Mouse (Mus musculus) embryo, embryonic 10.5 days (tissue): ENCODE results near the gene Acin1.

Experiments used
- DNase-seq: peaks from one replicate; pipeline ENCODE4 v3.0.0-alpha.2; 2015; ENCODE audit warnings: low spot score

Gene Acin1

DNA sequence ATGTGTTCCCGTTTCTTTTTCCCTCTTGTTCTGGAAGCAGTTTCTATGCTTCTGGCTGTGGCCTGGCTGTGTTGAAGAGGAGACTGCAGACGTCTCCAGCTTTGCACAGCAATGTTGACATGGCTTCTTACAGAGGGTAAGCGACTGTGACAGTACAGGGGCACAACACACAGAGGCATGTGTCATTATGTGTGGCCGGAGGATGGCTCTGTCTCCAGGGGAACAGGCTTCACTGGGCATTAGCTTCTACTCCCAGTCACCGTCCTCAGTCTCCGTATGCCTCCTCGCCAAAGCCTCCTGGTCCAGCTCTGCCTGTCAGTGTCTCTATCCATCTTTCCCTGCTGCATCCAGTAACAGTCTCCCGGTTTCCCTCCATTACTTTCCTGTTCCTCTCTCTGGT lies 79.5 kb downstream of the Acin1 start:
- DNase-seq, result no peak

DNA sequence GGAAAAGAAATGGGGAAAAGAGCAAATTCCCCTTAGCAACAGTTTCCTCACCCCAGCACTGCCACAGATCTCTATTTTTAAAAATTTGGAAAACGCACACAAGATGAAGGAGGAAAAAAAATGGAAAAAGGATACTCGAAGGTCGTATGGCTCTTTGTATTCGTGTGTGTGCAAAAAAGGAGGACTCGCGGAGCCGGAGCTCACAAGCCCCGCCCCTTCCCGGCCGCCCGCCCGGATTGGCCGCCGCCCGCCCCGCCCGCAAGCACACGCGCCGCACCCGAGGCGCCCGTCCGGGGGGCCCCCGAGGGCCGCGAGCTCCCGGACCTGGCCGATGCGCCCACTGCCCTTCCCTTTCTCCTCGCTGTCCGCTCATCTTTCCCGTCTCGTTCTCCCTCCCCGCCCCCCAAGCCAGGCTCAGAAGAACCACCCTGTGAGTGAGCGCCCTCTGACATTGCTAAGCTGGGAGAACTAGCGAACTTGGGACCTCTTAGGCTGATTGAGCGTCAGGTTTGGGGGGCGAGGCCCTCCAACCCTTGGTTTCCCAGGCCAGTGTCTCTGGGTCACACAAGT lies 80.9 kb downstream of the Acin1 start, which contains the start of gene 4931414P19Rik:
4931414P19Rik (minus strand) TSS at position 242 of the 570 bp plus-strand sequence.
- DNase-seq, result peak; percentile 85

GRCm38 (mm10) chr14:54603686-54604085 lies 83.0 kb downstream of the Acin1 start:
- DNase-seq, result no peak

DNA sequence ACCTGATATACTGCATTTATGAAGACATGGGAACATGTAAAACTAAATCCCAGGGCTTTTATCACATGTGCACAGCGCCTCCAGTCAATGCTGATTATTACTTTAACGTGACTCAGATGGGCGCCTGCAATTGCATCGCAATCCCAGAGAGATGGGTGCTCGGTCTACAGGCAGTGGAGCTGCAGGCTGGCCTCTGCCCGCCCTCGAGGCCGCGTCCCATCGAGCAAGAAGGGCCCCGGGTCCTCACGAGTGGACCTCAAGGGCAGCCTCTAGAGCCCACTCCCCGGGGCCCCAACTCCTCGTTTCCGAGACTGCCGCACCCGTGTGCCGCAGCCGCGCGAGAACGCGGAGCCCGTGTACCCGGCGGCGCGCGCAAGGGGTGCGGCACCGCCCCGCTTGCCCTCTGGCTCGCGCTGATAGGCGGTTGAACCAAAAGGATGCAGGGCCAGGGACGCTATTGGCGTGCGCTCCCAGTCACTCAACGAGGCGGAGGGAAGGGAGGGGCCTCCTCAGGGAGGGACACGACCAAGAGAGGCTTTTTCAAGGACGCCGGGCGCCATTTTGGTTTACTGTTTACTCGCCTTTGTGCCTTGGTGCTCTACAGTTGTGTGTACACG lies 83.6 kb downstream of the Acin1 start:
- peak; percentile 99 for DNase-seq

GRCm38 (mm10) chr14:54602613-54603012 lies 84.1 kb downstream of the Acin1 start:
- peak; percentile 50 for DNase-seq

- DNase-seq, result no peak
These were observed 85.1 kb downstream of the Acin1 start for GRCm38 (mm10) chr14:54601601-54602000.

DNA sequence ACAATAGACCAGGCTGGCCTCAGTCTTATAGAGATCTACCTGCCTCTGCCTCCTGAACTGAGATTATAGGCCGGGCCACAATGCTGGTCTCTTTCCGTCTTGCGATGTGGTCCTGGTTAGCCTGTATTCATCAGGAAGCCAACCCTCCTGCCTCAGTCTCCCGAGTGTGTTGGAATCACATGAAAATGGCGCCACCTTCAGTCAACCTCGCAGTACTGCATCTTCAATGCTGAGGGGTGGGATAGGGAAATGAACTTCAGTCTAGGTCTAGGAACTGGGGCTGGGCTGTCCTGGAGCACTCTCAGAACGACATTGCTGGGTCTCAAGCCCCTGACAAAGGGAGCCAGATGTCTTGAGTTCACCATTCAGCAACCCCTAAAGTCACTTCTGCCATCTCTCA lies 89.6 kb downstream of the Acin1 start:
- DNase-seq, result no peak

- DNase-seq, result no peak
These were observed 91.9 kb downstream of the Acin1 start for GRCm38 (mm10) chr14:54594631-54595414.

GRCm38 (mm10) chr14:54594055-54594454 lies 92.7 kb downstream of the Acin1 start:
- DNase-seq, result no peak

- peak; percentile 19 for DNase-seq
These were observed 94.3 kb downstream of the Acin1 start for GRCm38 (mm10) chr14:54592319-54592934.
